Mouse (Mus musculus) hindbrain, embryonic 11.5 days (tissue): ENCODE results near the gene Itgb6. TPM values are rescaled to one million over a fixed set of nuclear protein-coding genes. Genes with fewer than 3 reads are reported as not detected.

Experiments
- ATAC-seq: fragments of 200-750 bp; cut with Nextera tagmentation; 2 replicates; pipeline ENCODE4 v1.8.0; 2017; ENCODE audit warnings: mild to moderate bottlenecking, moderate TSS enrichment, moderate library complexity; ENCODE audit not compliant: low FRiP score
- DNase-seq: peaks from one replicate; pipeline ENCODE4 v3.0.0-alpha.2; 2015; ENCODE audit warnings: low spot score
- H3K27ac ChIP-seq: fragments of 300-500 bp; sonication (generic); 2 replicates; pipeline ENCODE4 v1.5.1; 2014; ENCODE audit warnings: mild to moderate bottlenecking, low read depth, low read length
- H3K27me3 ChIP-seq: fragments of 300-500 bp; sonication (generic); 2 replicates; pipeline ENCODE4 v1.6.1; 2014; ENCODE audit warnings: mild to moderate bottlenecking, low read length, moderate library complexity, mixed read lengths; ENCODE audit not compliant: control insufficient read depth, insufficient read depth
- H3K36me3 ChIP-seq: fragments of 300-500 bp; sonication (generic); 2 replicates; pipeline ENCODE4 v1.6.1; 2014; ENCODE audit warnings: mild to moderate bottlenecking, low read length, moderate library complexity, mixed read lengths; ENCODE audit not compliant: control insufficient read depth, insufficient read depth
- H3K4me1 ChIP-seq: fragments of 300-500 bp; sonication (generic); replicated peaks from 2 replicates; pipeline ENCODE4 v1.6.1; 2014; ENCODE audit warnings: low read length, mixed read lengths; ENCODE audit not compliant: control insufficient read depth, insufficient read depth
- H3K4me2 ChIP-seq: fragments of 300-500 bp; sonication (generic); replicated peaks from 2 replicates; pipeline ENCODE4 v1.6.1; 2014; ENCODE audit warnings: mild to moderate bottlenecking, low read depth, low read length
- H3K4me3 ChIP-seq: fragments of 300-500 bp; sonication (generic); 2 replicates; pipeline ENCODE4 v1.5.1; 2014; ENCODE audit warnings: low read depth, low read length
- H3K9ac ChIP-seq: fragments of 300-500 bp; sonication (generic); 2 replicates; pipeline ENCODE4 v1.6.1; 2014; ENCODE audit warnings: low read depth, low read length
- H3K9me3 ChIP-seq: fragments of 300-500 bp; sonication (generic); 2 replicates; pipeline ENCODE4 v1.6.1; 2016; ENCODE audit warnings: low read length; ENCODE audit not compliant: control insufficient read depth
- WGBS: fragments of 180-500 bp; shearing (Covaris S2); extraction: QIAGEN DNeasy Blood & Tissue Kit; methylation state at CpG from one replicate; pipeline ENCODE4 v1.1.7; 2014; 5-methylcytosine and 5-hydroxymethylcytosine counted together
- polyA plus RNA-seq: library from polyadenylated mRNA; unstranded; fragments of >200 nt; fragmentation: Nextera tagmentation; extraction: Ambion mirVana; gene quantifications from 2 replicates; pipeline ENCODE4 v1.2.1, GENCODE M21; 2014

Gene Itgb6
- polyA plus RNA-seq, 1 experiment from 2014 or later: 0.71 TPM

- ATAC-seq: no peak
These were observed 5.9 kb downstream of the Itgb6 start for GRCm38 (mm10) chr2:60716549-60716948.

GRCm38 (mm10) chr2:60715771-60716170 is 6.7 kb downstream of the Itgb6 start:
- no peak for DNase-seq
- no peak for ATAC-seq
- 80% methylated on average over 13 of the region's 13 CpGs for WGBS
- Histone ChIP-seq H3K36me3 (no peaks in the 10 kb centered on the region), H3K9me3 (no peaks in the 10 kb centered on the region), H3K9ac (no peak overlapping the region), H3K4me2 (no peak overlapping the region), H3K4me1 (no peaks in the 10 kb centered on the region), H3K27me3 (no peaks in the 10 kb centered on the region), H3K4me3 (no peak overlapping the region), H3K27ac (no peak overlapping the region)

More at GRCm38 (mm10) chr2:60716549-60716948, 5.9 kb downstream of the Itgb6 start:
- Histone ChIP-seq H3K9me3 (no peaks in the 10 kb centered on the region), H3K4me3 (no peak overlapping the region), H3K27me3 (no peaks in the 10 kb centered on the region), H3K9ac (no peak overlapping the region), H3K36me3 (no peaks in the 10 kb centered on the region), H3K4me2 (no peak overlapping the region), H3K4me1 (no peaks in the 10 kb centered on the region), H3K27ac (no peak overlapping the region)
- no peak for DNase-seq

GRCm38 (mm10) chr2:60714971-60715502 is 7.4 kb downstream of the Itgb6 start:
- H3K9ac ChIP-seq: no peak overlapping the region
- H3K4me3 ChIP-seq: no peak overlapping the region
- ATAC-seq: no peak
- H3K4me2 ChIP-seq: no peak overlapping the region
- H3K9me3 ChIP-seq: no peaks in the 10 kb centered on the region
- WGBS: 65% methylated on average over 8 of the region's 8 CpGs
- H3K27me3 ChIP-seq: no peaks in the 10 kb centered on the region
- no peaks in the 10 kb centered on the region for H3K4me1 ChIP-seq
- no peaks in the 10 kb centered on the region for H3K36me3 ChIP-seq
- DNase-seq: no peak
- H3K27ac ChIP-seq: no peak overlapping the region

- no peak overlapping the region for H3K9ac ChIP-seq
- no peak overlapping the region for H3K4me3 ChIP-seq
- no peaks in the 10 kb centered on the region for H3K9me3 ChIP-seq
- no peaks in the 10 kb centered on the region for H3K4me1 ChIP-seq
- 38% methylated on average over 7 of the region's 7 CpGs for WGBS
- H3K27ac ChIP-seq: no peak overlapping the region
- DNase-seq (peak; percentile 27), ATAC-seq (no peak)
- H3K36me3 ChIP-seq: no peaks in the 10 kb centered on the region
- no peaks in the 10 kb centered on the region for H3K27me3 ChIP-seq
- no peak overlapping the region for H3K4me2 ChIP-seq
These were observed 8.0 kb downstream of the Itgb6 start for GRCm38 (mm10) chr2:60714475-60714874.

- no peak overlapping the region for H3K4me3 ChIP-seq
- H3K9me3 ChIP-seq: no peaks in the 10 kb centered on the region
- no peaks in the 10 kb centered on the region for H3K36me3 ChIP-seq
- DNase-seq (peak; percentile 30), ATAC-seq (peak; percentile 67)
- H3K4me1 ChIP-seq: no peaks in the 10 kb centered on the region
- 35% methylated on average over 8 of the region's 8 CpGs for WGBS
- no peaks in the 10 kb centered on the region for H3K27me3 ChIP-seq
- H3K4me2 ChIP-seq: 0 out of 2 replicates have a peak overlapping the region, but pooled peaks have one; percentile 6
- no peak overlapping the region; the same call in 1 of the 2 replicates for H3K9ac ChIP-seq
- no peak overlapping the region for H3K27ac ChIP-seq
These were observed 8.6 kb downstream of the Itgb6 start for GRCm38 (mm10) chr2:60713857-60714256.

- DNase-seq: no peak
- H3K27me3 ChIP-seq: no peaks in the 10 kb centered on the region
- no peak for ATAC-seq
- no peaks in the 10 kb centered on the region for H3K9me3 ChIP-seq
- H3K9ac ChIP-seq: no peak overlapping the region
- H3K36me3 ChIP-seq: no peaks in the 10 kb centered on the region
- no peaks in the 10 kb centered on the region for H3K4me1 ChIP-seq
- no peak overlapping the region for H3K4me3 ChIP-seq
- 86% methylated on average over 5 of the region's 5 CpGs for WGBS
- H3K4me2 ChIP-seq: no peak overlapping the region
- no peak overlapping the region for H3K27ac ChIP-seq
These were observed 9.6 kb downstream of the Itgb6 start for GRCm38 (mm10) chr2:60712891-60713290.

- H3K27ac ChIP-seq: no peak overlapping the region
- no peak overlapping the region for H3K9ac ChIP-seq
- DNase-seq (no peak), ATAC-seq (no peak)
- H3K4me3 ChIP-seq: no peak overlapping the region
- no peaks in the 10 kb centered on the region for H3K9me3 ChIP-seq
- H3K4me2 ChIP-seq: no peak overlapping the region
- WGBS: 66% methylated on average over 6 of the region's 6 CpGs
- no peaks in the 10 kb centered on the region for H3K4me1 ChIP-seq
- no peaks in the 10 kb centered on the region for H3K36me3 ChIP-seq
- no peaks in the 10 kb centered on the region for H3K27me3 ChIP-seq
These were observed 10.0 kb downstream of the Itgb6 start for GRCm38 (mm10) chr2:60712483-60712882.

GRCm38 (mm10) chr2:60711098-60711880 is 11.2 kb downstream of the Itgb6 start:
- H3K27ac ChIP-seq: no peak overlapping the region
- no peak overlapping the region for H3K9ac ChIP-seq
- H3K9me3 ChIP-seq: no peaks in the 10 kb centered on the region
- H3K4me1 ChIP-seq: no peaks in the 10 kb centered on the region
- H3K4me2 ChIP-seq: no peak overlapping the region
- H3K36me3 ChIP-seq: no peaks in the 10 kb centered on the region
- H3K4me3 ChIP-seq: no peak overlapping the region
- H3K27me3 ChIP-seq: no peaks in the 10 kb centered on the region
- ATAC-seq (no peak), DNase-seq (no peak)
- 88% methylated on average over 7 of the region's 7 CpGs for WGBS

GRCm38 (mm10) chr2:60710317-60710716 is 12.1 kb downstream of the Itgb6 start:
- 88% methylated on average over 4 of the region's 4 CpGs for WGBS
- H3K36me3 ChIP-seq: no peaks in the 10 kb centered on the region
- no peak overlapping the region for H3K9ac ChIP-seq
- DNase-seq: no peak
- H3K4me2 ChIP-seq: no peak overlapping the region
- no peaks in the 10 kb centered on the region for H3K9me3 ChIP-seq
- no peak for ATAC-seq
- no peak overlapping the region for H3K27ac ChIP-seq
- no peaks in the 10 kb centered on the region for H3K27me3 ChIP-seq
- no peak overlapping the region for H3K4me3 ChIP-seq
- no peaks in the 10 kb centered on the region for H3K4me1 ChIP-seq
